Mouse (Mus musculus) cerebral cortex, adult 2 months (tissue): Measurements from ENCODE around the gene Gm20696.

ENCODE experiments used
- WGBS: fragments of 180-500 bp; shearing (Covaris S2); methylation state at CpG from one replicate; pipeline ENCODE4 v1.1.7; 2018; 5-methylcytosine and 5-hydroxymethylcytosine counted together

The Gm20696 gene

GRCm38 (mm10) chr6:99299196-99299595, 367.4 kb downstream of the Gm20696 start:
- 82% methylated on average over 14 of the region's 14 CpGs for WGBS

- 87% methylated on average over 5 of the region's 5 CpGs for WGBS
Measured at GRCm38 (mm10) chr6:99297535-99297934, 369.1 kb downstream of the Gm20696 start.

- WGBS = 33% methylated on average over 8 of the region's 8 CpGs
Measured at GRCm38 (mm10) chr6:99295495-99295894, 371.1 kb downstream of the Gm20696 start.

GRCm38 (mm10) chr6:99289220-99289619, 377.4 kb downstream of the Gm20696 start:
- WGBS = 61% methylated on average over 4 of the region's 4 CpGs

- whole genome bisulfite sequencing = 72% methylated on average over 3 of the region's 3 CpGs
Measured at GRCm38 (mm10) chr6:99285026-99285425, 381.6 kb downstream of the Gm20696 start.

GRCm38 (mm10) chr6:99284019-99284418, 382.6 kb downstream of the Gm20696 start:
- 91% methylated on average over 4 of the region's 4 CpGs for WGBS

GRCm38 (mm10) chr6:99282866-99283657, 383.5 kb downstream of the Gm20696 start:
- WGBS = 85% methylated on average over 15 of the region's 15 CpGs

- 91% methylated on average over 9 of the region's 9 CpGs for WGBS
Measured at GRCm38 (mm10) chr6:99281433-99281832, 385.2 kb downstream of the Gm20696 start.

GRCm38 (mm10) chr6:99280619-99281018, 386.0 kb downstream of the Gm20696 start:
- WGBS = 39% methylated on average over 5 of the region's 5 CpGs

- 100% methylated on average over 1 of the region's 1 CpGs for WGBS
Measured at GRCm38 (mm10) chr6:99277251-99277650, 389.3 kb downstream of the Gm20696 start.

GRCm38 (mm10) chr6:99276297-99276653, 390.3 kb downstream of the Gm20696 start:
- 88% methylated on average over 7 of the region's 7 CpGs for WGBS

- 57% methylated on average over 21 of the region's 21 CpGs for WGBS
Measured at GRCm38 (mm10) chr6:99275381-99276296, 391.0 kb downstream of the Gm20696 start.

GRCm38 (mm10) chr6:99274667-99275066, 391.9 kb downstream of the Gm20696 start:
- WGBS = 90% methylated on average over 5 of the region's 5 CpGs

GRCm38 (mm10) chr6:99274222-99274621, 392.4 kb downstream of the Gm20696 start:
- WGBS = 77% methylated on average over 6 of the region's 6 CpGs

- WGBS = 83% methylated on average over 5 of the region's 5 CpGs
Measured at GRCm38 (mm10) chr6:99273177-99273576, 393.4 kb downstream of the Gm20696 start.

GRCm38 (mm10) chr6:99272174-99272573, 394.4 kb downstream of the Gm20696 start:
- 76% methylated on average over 3 of the region's 3 CpGs for WGBS

- 91% methylated on average over 7 of the region's 7 CpGs for WGBS
Measured at GRCm38 (mm10) chr6:99271741-99272140, 394.9 kb downstream of the Gm20696 start.

- 54% methylated on average over 6 of the region's 6 CpGs for WGBS
Measured at GRCm38 (mm10) chr6:99269921-99270320, 396.7 kb downstream of the Gm20696 start.

- WGBS = 63% methylated on average over 20 of the region's 20 CpGs
Measured at GRCm38 (mm10) chr6:99268171-99269061, 398.2 kb downstream of the Gm20696 start.

- 26% methylated on average over 13 of the region's 13 CpGs for WGBS
Measured at GRCm38 (mm10) chr6:99265945-99266656, 400.5 kb downstream of the Gm20696 start.

GRCm38 (mm10) chr6:99265173-99265572, 401.4 kb downstream of the Gm20696 start:
- 55% methylated on average over 4 of the region's 4 CpGs for WGBS
